Mouse (Mus musculus) WW6 (cell line): ENCODE measurements at regions not wholly inside any gene's neighbourhood (a gene's known extent, or its start where the extent isn't known, plus 50 kb on each side); places are given as distances from the start of the nearest gene placed in this dataset.
"Not testable (repeated sequence)": the region's sequence is repeated elsewhere in the genome, so short reads cannot be mapped to it uniquely, and the experiment has no call there.

Experiments
- DNase-seq: peaks from one replicate; pipeline ENCODE4 v3.0.0-alpha.2; 2013; ENCODE audit warnings: low read depth, low spot score

- no peak for DNase-seq
Observed at GRCm38 (mm10) chr16:69937514-69938194, 74.1 kb upstream of the Speer2 start.

- DNase-seq: peak; percentile 1
Observed at GRCm38 (mm10) chr16:69943635-69944034, 80.1 kb upstream of the Speer2 start.

GRCm38 (mm10) chr16:69948783-69949182 is 85.2 kb upstream of the Speer2 start:
- no peak for DNase-seq

- DNase-seq: no peak
Observed at GRCm38 (mm10) chr16:69949339-69949738, 85.8 kb upstream of the Speer2 start.

GRCm38 (mm10) chr16:69951581-69951980 is 88.0 kb upstream of the Speer2 start:
- no peak for DNase-seq

GRCm38 (mm10) chr16:69966561-69966960 is 103.0 kb upstream of the Speer2 start:
- not testable (repeated sequence) for DNase-seq

GRCm38 (mm10) chr16:69979813-69980527 is 116.4 kb upstream of the Speer2 start:
- no peak for DNase-seq

- DNase-seq: no peak
Observed at GRCm38 (mm10) chr16:69984320-69984719, 120.8 kb upstream of the Speer2 start.

GRCm38 (mm10) chr16:69991907-69992470 is 128.4 kb upstream of the Speer2 start:
- DNase-seq: no peak

- no peak for DNase-seq
Observed at GRCm38 (mm10) chr16:69992715-69993114, 129.2 kb upstream of the Speer2 start.

GRCm38 (mm10) chr16:70006863-70007262 is 143.3 kb upstream of the Speer2 start:
- no peak for DNase-seq

- no peak for DNase-seq
Observed at GRCm38 (mm10) chr16:70016980-70017379, 153.4 kb upstream of the Speer2 start.

- no peak for DNase-seq
Observed at GRCm38 (mm10) chr16:70019564-70019963, 156.0 kb upstream of the Speer2 start.

- DNase-seq: no peak
Observed at GRCm38 (mm10) chr16:70021436-70021835, 157.9 kb upstream of the Speer2 start.

GRCm38 (mm10) chr16:70028649-70029048 is 165.1 kb upstream of the Speer2 start:
- DNase-seq: peak; percentile 9

GRCm38 (mm10) chr16:70045547-70045946 is 182.0 kb upstream of the Speer2 start:
- DNase-seq: no peak

- no peak for DNase-seq
Observed at GRCm38 (mm10) chr16:70046009-70046408, 182.5 kb upstream of the Speer2 start.

GRCm38 (mm10) chr16:70049850-70050249 is 186.3 kb upstream of the Speer2 start:
- DNase-seq: no peak

GRCm38 (mm10) chr16:70071471-70071870 is 207.9 kb upstream of the Speer2 start:
- DNase-seq: no peak

- no peak for DNase-seq
Observed at GRCm38 (mm10) chr16:70073740-70074139, 210.2 kb upstream of the Speer2 start.

- DNase-seq: no peak
Observed at GRCm38 (mm10) chr16:70079497-70079896, 216.0 kb upstream of the Speer2 start.

- no peak for DNase-seq
Observed at GRCm38 (mm10) chr16:70091291-70091690, 222.5 kb upstream of the Gbe1 start.

GRCm38 (mm10) chr16:70091963-70092362 is 221.8 kb upstream of the Gbe1 start:
- DNase-seq: no peak
